Mouse (Mus musculus): ENCODE measurements at regions not wholly inside any gene's neighbourhood (a gene's known extent, or its start where the extent isn't known, plus 50 kb on each side); places are given as distances from the start of the nearest gene placed in this dataset.

DNA sequence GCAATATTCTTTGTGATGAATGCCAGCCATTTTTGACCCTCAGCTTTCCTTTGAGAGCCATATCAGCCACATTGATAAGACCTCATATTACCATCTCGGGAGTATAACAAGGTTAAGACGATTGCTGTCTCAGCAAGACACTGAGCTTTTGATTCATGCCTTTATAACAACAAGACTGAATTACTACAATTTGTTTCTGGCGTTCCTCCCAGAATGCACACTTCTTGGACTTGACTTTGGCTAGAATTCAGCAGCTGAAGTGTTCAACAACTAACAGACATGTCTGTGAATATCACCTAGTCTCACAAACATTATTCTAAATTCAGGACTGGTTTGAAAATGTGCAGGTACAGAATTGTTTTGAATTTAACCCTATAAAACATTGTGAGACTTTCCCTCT, 324.5 kb downstream of the Dnajb9 start:
- TF ChIP-seq CTCF (IDR thresholded peaks at IDR 0.05; ENCODE audit: low read depth, low read length) (no peak), POLR2A (IDR thresholded peaks at IDR 0.05; ENCODE audit: extremely low read depth, insufficient read depth, low read length) (no peak)
- no peak overlapping the region for H3K4me3 ChIP-seq (ENCODE audit: insufficient read depth, low read depth, low read length)
- H3K36me3 ChIP-seq (ENCODE audit: control insufficient read depth, insufficient read depth, low read length), result no peaks in the 10 kb centered on the region
- WGBS, result 74% methylated on average over 3 of the region's 3 CpGs
- no peak overlapping the region for H3K9ac ChIP-seq (ENCODE audit: low read depth, low read length)
- no peaks in the 10 kb centered on the region for H3K4me1 ChIP-seq (ENCODE audit: control insufficient read depth, insufficient read depth, low read length)
- H3K79me2 ChIP-seq (ENCODE audit: control insufficient read depth, insufficient read depth, low read length), result no peaks in the 10 kb centered on the region
- no peaks in the 10 kb centered on the region for H3K27me3 ChIP-seq (ENCODE audit: control insufficient read depth, insufficient read depth, low read length)
- no peak overlapping the region for H3K27ac ChIP-seq (replicated peaks; ENCODE audit: insufficient read depth, low read depth, low read length)
- peak; percentile 9 for DNase-seq (ENCODE audit: extremely low read depth, low read depth, low spot score)

DNA sequence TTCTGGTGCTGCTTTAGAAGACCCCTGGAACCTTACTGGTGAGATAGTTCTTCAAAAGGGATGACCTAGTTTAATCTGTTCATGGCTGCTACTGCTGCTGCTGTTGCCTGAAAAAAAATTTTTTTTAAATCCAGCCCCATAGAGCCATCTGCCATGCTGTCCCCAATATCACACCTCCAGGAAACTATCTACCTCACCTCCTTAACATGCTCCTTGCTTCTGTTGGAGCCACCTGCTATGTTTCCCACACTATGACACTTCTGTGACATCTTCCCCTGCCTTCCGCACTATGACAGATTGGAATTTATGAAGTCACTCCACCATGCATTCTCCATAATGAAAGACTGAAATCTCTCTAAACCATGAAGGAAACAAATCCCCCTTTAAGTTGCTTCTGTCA, 349.6 kb downstream of the Dnajb9 start:
- H3K27me3 ChIP-seq (ENCODE audit: control insufficient read depth, insufficient read depth, low read length), result no peaks in the 10 kb centered on the region
- no peak for TF ChIP-seq POLR2A (IDR thresholded peaks at IDR 0.05; ENCODE audit: extremely low read depth, insufficient read depth, low read length)
- no peak for TF ChIP-seq CTCF (IDR thresholded peaks at IDR 0.05; ENCODE audit: low read depth, low read length)
- no peak overlapping the region for H3K4me3 ChIP-seq (ENCODE audit: insufficient read depth, low read depth, low read length)
- H3K4me1 ChIP-seq (ENCODE audit: control insufficient read depth, insufficient read depth, low read length), result no peaks in the 10 kb centered on the region
- no peaks in the 10 kb centered on the region for H3K36me3 ChIP-seq (ENCODE audit: control insufficient read depth, insufficient read depth, low read length)
- no peaks in the 10 kb centered on the region for H3K79me2 ChIP-seq (ENCODE audit: control insufficient read depth, insufficient read depth, low read length)
- no peak overlapping the region for H3K27ac ChIP-seq (replicated peaks; ENCODE audit: insufficient read depth, low read depth, low read length)
- no peak overlapping the region for H3K9ac ChIP-seq (ENCODE audit: low read depth, low read length)
- WGBS, result 91% methylated on average over 1 of the region's 1 CpGs
- no peak for DNase-seq (ENCODE audit: extremely low read depth, low read depth, low spot score)

DNA sequence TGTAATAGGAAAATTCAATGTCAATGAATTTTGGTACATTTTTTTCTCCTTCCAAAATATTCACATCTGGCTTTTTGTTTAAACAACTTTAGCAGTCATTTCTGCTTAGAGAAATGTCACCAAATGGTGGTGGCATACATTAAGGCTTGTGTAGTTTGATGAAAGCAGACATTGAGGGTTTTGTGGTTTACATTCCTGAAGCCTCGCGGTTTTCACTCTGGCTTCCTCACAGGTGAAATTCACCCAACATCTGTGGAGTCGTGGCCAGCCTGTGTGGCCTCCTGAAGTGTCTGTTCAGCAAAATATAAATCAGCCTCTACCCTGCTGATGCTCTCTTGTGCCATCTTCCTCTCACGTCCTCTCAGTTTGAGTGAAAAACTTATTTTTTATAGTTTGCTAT, 353.8 kb downstream of the Dnajb9 start:
- 73% methylated on average over 4 of the region's 4 CpGs for WGBS
- Histone ChIP-seq H3K27ac (replicated peaks; ENCODE audit: insufficient read depth, low read depth, low read length) (no peak overlapping the region), H3K4me1 (ENCODE audit: control insufficient read depth, insufficient read depth, low read length) (no peaks in the 10 kb centered on the region), H3K36me3 (ENCODE audit: control insufficient read depth, insufficient read depth, low read length) (no peaks in the 10 kb centered on the region), H3K4me3 (ENCODE audit: insufficient read depth, low read depth, low read length) (no peak overlapping the region), H3K9ac (ENCODE audit: low read depth, low read length) (no peak overlapping the region), H3K27me3 (ENCODE audit: control insufficient read depth, insufficient read depth, low read length) (no peaks in the 10 kb centered on the region), H3K79me2 (ENCODE audit: control insufficient read depth, insufficient read depth, low read length) (no peaks in the 10 kb centered on the region)
- DNase-seq (ENCODE audit: extremely low read depth, low read depth, low spot score), result no peak
- TF ChIP-seq CTCF (IDR thresholded peaks at IDR 0.05; ENCODE audit: low read depth, low read length) (no peak), POLR2A (IDR thresholded peaks at IDR 0.05; ENCODE audit: extremely low read depth, insufficient read depth, low read length) (no peak)

DNA sequence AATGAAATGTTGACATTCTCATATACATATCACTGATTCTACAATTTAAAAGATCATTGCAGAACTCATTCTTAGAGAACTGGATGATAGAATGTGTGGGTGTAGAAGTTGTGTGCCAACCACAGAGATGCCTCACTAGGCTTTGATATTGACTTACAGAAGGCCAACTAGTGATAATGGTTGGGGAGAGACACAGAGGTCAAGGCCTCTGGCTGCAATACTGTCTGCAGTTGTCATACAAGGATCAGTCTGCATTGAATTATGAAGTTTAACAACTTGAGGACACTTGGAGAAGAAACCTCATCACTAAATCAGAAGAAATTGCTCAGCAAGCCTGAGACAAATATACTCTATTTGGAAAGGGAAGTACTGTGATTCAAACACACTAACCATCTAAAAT, 357.9 kb downstream of the Dnajb9 start:
- no peaks in the 10 kb centered on the region for H3K4me1 ChIP-seq (ENCODE audit: control insufficient read depth, insufficient read depth, low read length)
- H3K79me2 ChIP-seq (ENCODE audit: control insufficient read depth, insufficient read depth, low read length), result no peaks in the 10 kb centered on the region
- H3K4me3 ChIP-seq (ENCODE audit: insufficient read depth, low read depth, low read length), result no peak overlapping the region
- TF ChIP-seq CTCF (IDR thresholded peaks at IDR 0.05; ENCODE audit: low read depth, low read length), result no peak
- no peak for TF ChIP-seq POLR2A (IDR thresholded peaks at IDR 0.05; ENCODE audit: extremely low read depth, insufficient read depth, low read length)
- H3K27me3 ChIP-seq (ENCODE audit: control insufficient read depth, insufficient read depth, low read length), result no peaks in the 10 kb centered on the region
- no peak overlapping the region for H3K9ac ChIP-seq (ENCODE audit: low read depth, low read length)
- no peak for DNase-seq (ENCODE audit: extremely low read depth, low read depth, low spot score)
- H3K36me3 ChIP-seq (ENCODE audit: control insufficient read depth, insufficient read depth, low read length), result no peaks in the 10 kb centered on the region
- H3K27ac ChIP-seq (replicated peaks; ENCODE audit: insufficient read depth, low read depth, low read length), result no peak overlapping the region

DNA sequence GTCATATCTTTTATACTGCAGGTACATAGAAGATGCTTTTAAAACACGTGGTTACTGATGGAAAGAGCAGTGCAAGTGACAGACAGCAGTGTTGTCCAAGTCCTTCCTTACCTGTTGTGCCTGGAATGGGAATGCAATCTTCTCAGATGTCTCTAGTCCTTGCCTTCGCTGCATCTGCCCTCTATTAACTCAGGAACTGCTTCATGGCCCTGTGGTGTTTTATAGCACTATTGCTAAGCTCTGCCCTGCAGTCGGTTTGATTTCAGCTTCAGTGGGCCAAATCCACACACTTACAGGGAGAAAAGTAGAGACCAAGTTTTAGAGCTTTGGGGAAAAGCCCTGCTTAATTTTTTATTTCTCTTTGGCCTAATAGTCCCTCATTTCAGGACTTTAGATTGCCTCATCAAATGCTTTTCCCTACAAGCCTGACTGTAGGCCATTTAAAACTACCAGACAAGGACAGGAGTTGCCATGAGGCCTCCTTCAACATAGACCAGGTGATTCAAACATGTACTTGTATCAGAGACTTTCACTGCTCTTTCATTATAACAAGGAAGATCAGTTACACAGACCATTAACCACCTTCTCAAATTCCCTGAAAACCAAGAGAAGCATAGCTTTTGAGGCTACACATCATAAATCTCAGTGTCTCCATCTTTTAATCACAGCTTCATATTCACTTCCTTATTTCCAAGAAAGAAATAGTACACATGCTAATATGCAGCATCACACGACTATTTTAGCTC, 358.7 kb downstream of the Dnajb9 start:
- TF ChIP-seq CTCF (IDR thresholded peaks at IDR 0.05; ENCODE audit: low read depth, low read length) (no peak), POLR2A (IDR thresholded peaks at IDR 0.05; ENCODE audit: extremely low read depth, insufficient read depth, low read length) (no peak)
- WGBS, result 49% methylated on average over 4 of the region's 4 CpGs
- DNase-seq (ENCODE audit: extremely low read depth, low read depth, low spot score), result no peak

DNA sequence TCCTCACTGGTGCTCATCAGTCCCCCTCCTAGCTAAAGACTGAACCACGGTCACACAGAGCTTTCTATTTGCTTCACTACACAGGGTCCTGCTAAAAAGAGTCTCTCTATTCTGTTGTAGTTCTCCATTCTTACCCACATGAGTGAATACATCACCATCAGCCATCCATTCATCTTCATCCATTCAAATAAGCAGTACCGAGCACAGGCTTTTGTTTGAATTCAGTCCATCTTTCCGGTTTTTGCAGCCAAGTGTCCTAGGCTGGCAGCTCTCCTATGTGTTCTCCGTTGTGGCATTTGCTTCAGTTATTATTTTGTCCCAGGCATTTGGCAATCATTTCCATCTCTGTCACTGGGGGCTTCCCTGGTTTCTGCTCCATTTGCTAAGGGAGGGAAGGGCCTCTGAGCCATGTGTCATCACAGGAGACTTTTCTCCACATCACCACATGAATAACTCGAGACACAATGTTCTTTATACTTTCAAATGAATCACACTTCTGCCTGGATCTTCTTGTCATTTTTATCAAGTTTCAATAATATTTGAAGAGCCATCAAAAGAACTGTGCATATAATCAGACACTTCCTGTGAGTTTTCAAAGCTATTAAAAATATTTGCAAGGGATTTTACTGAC, 366.1 kb downstream of the Dnajb9 start:
- 76% methylated on average over 5 of the region's 5 CpGs for WGBS
- Histone ChIP-seq H3K4me3 (ENCODE audit: insufficient read depth, low read depth, low read length) (no peak overlapping the region), H3K27me3 (ENCODE audit: control insufficient read depth, insufficient read depth, low read length) (no peaks in the 10 kb centered on the region), H3K4me1 (ENCODE audit: control insufficient read depth, insufficient read depth, low read length) (no peaks in the 10 kb centered on the region), H3K27ac (replicated peaks; ENCODE audit: insufficient read depth, low read depth, low read length) (no peak overlapping the region), H3K79me2 (ENCODE audit: control insufficient read depth, insufficient read depth, low read length) (no peaks in the 10 kb centered on the region), H3K9ac (ENCODE audit: low read depth, low read length) (no peak overlapping the region), H3K36me3 (ENCODE audit: control insufficient read depth, insufficient read depth, low read length) (no peaks in the 10 kb centered on the region)
- TF ChIP-seq POLR2A (IDR thresholded peaks at IDR 0.05; ENCODE audit: extremely low read depth, insufficient read depth, low read length) (no peak), CTCF (IDR thresholded peaks at IDR 0.05; ENCODE audit: low read depth, low read length) (no peak)
- DNase-seq (ENCODE audit: extremely low read depth, low read depth, low spot score), result no peak

More for the DNA sequence above, 358.7 kb downstream of the Dnajb9 start:
- no peaks in the 10 kb centered on the region for H3K4me1 ChIP-seq (ENCODE audit: control insufficient read depth, insufficient read depth, low read length)
- H3K36me3 ChIP-seq (ENCODE audit: control insufficient read depth, insufficient read depth, low read length), result no peaks in the 10 kb centered on the region
- H3K4me3 ChIP-seq (ENCODE audit: insufficient read depth, low read depth, low read length), result no peak overlapping the region
- no peak overlapping the region for H3K9ac ChIP-seq (ENCODE audit: low read depth, low read length)
- no peaks in the 10 kb centered on the region for H3K79me2 ChIP-seq (ENCODE audit: control insufficient read depth, insufficient read depth, low read length)
- no peak overlapping the region for H3K27ac ChIP-seq (replicated peaks; ENCODE audit: insufficient read depth, low read depth, low read length)
- H3K27me3 ChIP-seq (ENCODE audit: control insufficient read depth, insufficient read depth, low read length), result no peaks in the 10 kb centered on the region
